Mouse (Mus musculus): ENCODE measurements around the gene Tiam1. TPM values are rescaled to one million over a fixed set of nuclear protein-coding genes. Genes with fewer than 3 reads are reported as not detected.

Gene Tiam1
- total RNA-seq (2023), result 98.6 and 155 TPM in 2 replicates

GRCm38 (mm10) chr16:90143760-90144516, at the start of gene Tiam1:
Gene Tiam1 (minus strand): TSS chr16:90143769.

Other genes starting within 250 kb of the Tiam1 start
- 119 and 156 TPM in 2 replicates for gene Sod1, start 77.0 kb upstream of the Tiam1 start, total RNA-seq (2023)
- gene Scaf4, start 140.7 kb upstream of the Tiam1 start, total RNA-seq (2023), result 180 and 247 TPM in 2 replicates
- 0.09 and 0.11 TPM in 2 replicates for gene Hunk, start 242.2 kb upstream of the Tiam1 start, total RNA-seq (2023)